Mouse (Mus musculus) hindbrain, postnatal 0 days (tissue): ENCODE measurements around the gene Guca2b. TPM values are rescaled to one million over a fixed set of nuclear protein-coding genes. Genes with fewer than 3 reads are reported as not detected.
A peak's percentile ranks its signal among the peaks of the same experiment; 100 is the strongest.

Source experiments
- ATAC-seq: fragments of 200-750 bp; cut with Nextera tagmentation; 2 replicates; pipeline ENCODE4 v1.8.0; 2017; ENCODE audit warnings: mild to moderate bottlenecking, moderate TSS enrichment, moderate library complexity
- DNase-seq: peaks from one replicate; pipeline ENCODE4 v3.0.0-alpha.2; 2015; ENCODE audit warnings: low spot score
- H3K27ac ChIP-seq: fragments of 300-500 bp; sonication (generic); 2 replicates; pipeline ENCODE4 v1.5.1; 2014; ENCODE audit warnings: mild to moderate bottlenecking
- H3K27me3 ChIP-seq: fragments of 300-500 bp; sonication (generic); 2 replicates; pipeline ENCODE4 v1.6.1; 2014; ENCODE audit warnings: low read length, mixed read lengths; ENCODE audit not compliant: insufficient read depth
- H3K36me3 ChIP-seq: fragments of 300-500 bp; sonication (generic); 2 replicates; pipeline ENCODE4 v1.6.1; 2014; ENCODE audit warnings: low read length, mixed read lengths; ENCODE audit not compliant: insufficient read depth
- H3K4me1 ChIP-seq: fragments of 300-500 bp; sonication (generic); 2 replicates; pipeline ENCODE4 v1.6.1; 2014; ENCODE audit warnings: antibody characterized with exemption, low read length, mixed read lengths; ENCODE audit not compliant: insufficient read depth
- H3K4me2 ChIP-seq: fragments of 300-500 bp; sonication (generic); 2 replicates; pipeline ENCODE4 v1.6.1; 2014; ENCODE audit warnings: low read depth, mild to moderate bottlenecking, low read length, moderate library complexity, mixed read lengths
- H3K4me3 ChIP-seq: fragments of 300-500 bp; sonication (generic); 2 replicates; pipeline ENCODE4 v1.5.1; 2014; ENCODE audit warnings: low read length
- H3K9ac ChIP-seq: fragments of 300-500 bp; sonication (generic); replicated peaks from 2 replicates; pipeline ENCODE4 v1.6.1; 2014; ENCODE audit warnings: mild to moderate bottlenecking, low read length, moderate library complexity, mixed read lengths
- H3K9me3 ChIP-seq: fragments of 300-500 bp; sonication (generic); 2 replicates; pipeline ENCODE4 v1.6.1; 2016; ENCODE audit warnings: low read length, mixed read lengths
- CTCF ChIP-seq: IDR thresholded peaks from 2 replicates; pipeline ENCODE4 v1.5.1; 2016; ENCODE audit warnings: antibody characterized with exemption, control low read depth, low read depth
- WGBS: fragments of 180-500 bp; shearing (Covaris S2); extraction: QIAGEN DNeasy Blood & Tissue Kit; methylation state at CpG from one replicate; pipeline ENCODE4 v1.1.7; 2014; 5-methylcytosine and 5-hydroxymethylcytosine counted together
- polyA plus RNA-seq: library from polyadenylated mRNA; unstranded; fragments of >200 nt; fragmentation: Nextera tagmentation; extraction: Ambion mirVana; gene quantifications from 2 replicates; pipeline ENCODE4 v1.2.1, GENCODE M21; 2015
- total RNA-seq: library from RNA; depleted of rRNA; stranded (reverse); fragments of >200 nt; gene quantifications from 2 replicates; pipeline ENCODE4 v1.2.3, GENCODE M21; 2014

The Guca2b gene
- total and polyA plus RNA-seq, 2 experiments from 2014 or later, result not detected

- no peaks in the 10 kb centered on the region for H3K9me3 ChIP-seq
- ATAC-seq, result no peak
- no peak for TF ChIP-seq CTCF
- H3K4me1 ChIP-seq, result peaks cover 12% of the 10 kb centered on the region; the same call in 1 of the 2 replicates
- no peak for DNase-seq
- H3K27ac ChIP-seq, result no peak overlapping the region
- H3K4me2 ChIP-seq, result no peak overlapping the region
- no peaks in the 10 kb centered on the region for H3K27me3 ChIP-seq
- no peaks in the 10 kb centered on the region for H3K36me3 ChIP-seq
- H3K4me3 ChIP-seq, result no peak overlapping the region
- no peak overlapping the region for H3K9ac ChIP-seq
- 84% methylated on average over 7 of the region's 7 CpGs for WGBS
Observed at GRCm38 (mm10) chr4:119636731-119637130, 22.0 kb downstream of the Guca2b start.

GRCm38 (mm10) chr4:119635686-119636085 lies 23.1 kb downstream of the Guca2b start:
- DNase-seq, result no peak
- Histone ChIP-seq H3K9ac (no peak overlapping the region), H3K9me3 (no peaks in the 10 kb centered on the region), H3K4me3 (no peak overlapping the region), H3K36me3 (no peaks in the 10 kb centered on the region), H3K4me2 (no peak overlapping the region), H3K27ac (no peak overlapping the region), H3K4me1 (peaks cover 12% of the 10 kb centered on the region; the same call in 1 of the 2 replicates), H3K27me3 (no peaks in the 10 kb centered on the region)
- no peak for ATAC-seq
- TF ChIP-seq CTCF, result no peak
- WGBS, result 84% methylated on average over 8 of the region's 8 CpGs

GRCm38 (mm10) chr4:119634908-119635660 lies 23.7 kb downstream of the Guca2b start:
- 0 out of 2 replicates have a peak, but pooled peaks cover 1% of the 10 kb centered on the region for H3K36me3 ChIP-seq
- ATAC-seq, result no peak
- DNase-seq, result peak; percentile 25
- no peak overlapping the region for H3K4me3 ChIP-seq
- H3K4me2 ChIP-seq, result no peak overlapping the region
- no peak overlapping the region for H3K9ac ChIP-seq
- peak; percentile 17; the same call in 1 of the 2 replicates for TF ChIP-seq CTCF
- H3K27me3 ChIP-seq, result no peaks in the 10 kb centered on the region
- no peaks in the 10 kb centered on the region for H3K9me3 ChIP-seq
- WGBS, result 61% methylated on average over 6 of the region's 6 CpGs
- peaks cover 12% of the 10 kb centered on the region; the same call in 1 of the 2 replicates for H3K4me1 ChIP-seq
- no peak overlapping the region for H3K27ac ChIP-seq

- TF ChIP-seq CTCF, result no peak
- ATAC-seq, result no peak
- no peaks in the 10 kb centered on the region for H3K27me3 ChIP-seq
- no peaks in the 10 kb centered on the region for H3K9me3 ChIP-seq
- H3K4me3 ChIP-seq, result no peak overlapping the region
- no peak for DNase-seq
- 0 out of 2 replicates have a peak, but pooled peaks cover 6% of the 10 kb centered on the region for H3K36me3 ChIP-seq
- 64% methylated on average over 3 of the region's 3 CpGs for WGBS
- no peak overlapping the region for H3K9ac ChIP-seq
- H3K27ac ChIP-seq, result no peak overlapping the region
- no peak overlapping the region for H3K4me2 ChIP-seq
- peaks cover 12% of the 10 kb centered on the region; the same call in 1 of the 2 replicates for H3K4me1 ChIP-seq
Observed at GRCm38 (mm10) chr4:119633948-119634347, 24.8 kb downstream of the Guca2b start.

GRCm38 (mm10) chr4:119633342-119633741 lies 25.4 kb downstream of the Guca2b start:
- Histone ChIP-seq H3K36me3 (0 out of 2 replicates have a peak, but pooled peaks cover 6% of the 10 kb centered on the region), H3K9me3 (no peaks in the 10 kb centered on the region), H3K4me3 (no peak overlapping the region), H3K27ac (no peak overlapping the region), H3K27me3 (no peaks in the 10 kb centered on the region), H3K9ac (no peak overlapping the region), H3K4me1 (peaks cover 12% of the 10 kb centered on the region; the same call in 1 of the 2 replicates), H3K4me2 (no peak overlapping the region)
- DNase-seq (peak; percentile 50), ATAC-seq (peak; percentile 44; the same call in 1 of the 2 replicates)
- WGBS, result 28% methylated on average over 7 of the region's 7 CpGs
- TF ChIP-seq CTCF, result no peak

- no peak for TF ChIP-seq CTCF
- no peak overlapping the region for H3K4me3 ChIP-seq
- DNase-seq (no peak), ATAC-seq (no peak; the same call in 1 of the 2 replicates)
- WGBS, result 53% methylated on average over 7 of the region's 7 CpGs
- H3K36me3 ChIP-seq, result 0 out of 2 replicates have a peak, but pooled peaks cover 6% of the 10 kb centered on the region
- no peak overlapping the region for H3K27ac ChIP-seq
- H3K9me3 ChIP-seq, result no peaks in the 10 kb centered on the region
- H3K4me1 ChIP-seq, result peaks cover 12% of the 10 kb centered on the region; the same call in 1 of the 2 replicates
- H3K27me3 ChIP-seq, result no peaks in the 10 kb centered on the region
- no peak overlapping the region for H3K4me2 ChIP-seq
- H3K9ac ChIP-seq, result no peak overlapping the region
Observed at GRCm38 (mm10) chr4:119632721-119633120, 26.0 kb downstream of the Guca2b start.
